Mouse (Mus musculus) right cerebral cortex, postnatal 10 days (tissue): ENCODE data around the gene Grk4.

Experiments used
- DNase-seq, 2 experiments: peaks; one replicate each; pipeline ENCODE4 v3.0.0; 2021; ENCODE audit warnings: low spot score in 2 of 2

Grk4 gene

GRCm38 (mm10) chr5:34659686-34660590 lies at the start of gene Grk4, which contains the start of gene Nop14:
Gene Grk4 (plus strand): TSS chr5:34660379.
Gene Nop14 (minus strand): TSS chr5:34660148.
- DNase-seq: peak; percentile 100

DNA sequence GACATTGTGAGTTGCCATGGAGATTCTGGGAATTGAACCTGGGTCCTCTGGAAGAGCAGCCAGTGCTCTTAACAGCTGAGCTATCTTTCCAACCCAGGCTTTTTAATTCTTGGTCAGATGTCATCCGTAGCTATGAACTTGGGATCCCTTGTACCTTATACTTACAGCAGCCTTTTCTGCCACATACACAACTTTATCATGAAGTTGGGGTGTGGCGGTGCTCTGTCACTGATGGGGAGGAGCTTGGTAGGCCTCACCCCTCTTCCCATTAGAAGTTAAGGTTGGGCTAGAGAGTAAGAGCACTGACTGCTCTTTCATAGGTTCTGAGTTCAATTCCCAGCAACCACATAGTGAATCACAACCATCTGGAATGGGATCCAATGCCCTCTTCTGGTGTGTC lies 27.2 kb upstream of the Grk4 start:
- no peak for DNase-seq

DNA sequence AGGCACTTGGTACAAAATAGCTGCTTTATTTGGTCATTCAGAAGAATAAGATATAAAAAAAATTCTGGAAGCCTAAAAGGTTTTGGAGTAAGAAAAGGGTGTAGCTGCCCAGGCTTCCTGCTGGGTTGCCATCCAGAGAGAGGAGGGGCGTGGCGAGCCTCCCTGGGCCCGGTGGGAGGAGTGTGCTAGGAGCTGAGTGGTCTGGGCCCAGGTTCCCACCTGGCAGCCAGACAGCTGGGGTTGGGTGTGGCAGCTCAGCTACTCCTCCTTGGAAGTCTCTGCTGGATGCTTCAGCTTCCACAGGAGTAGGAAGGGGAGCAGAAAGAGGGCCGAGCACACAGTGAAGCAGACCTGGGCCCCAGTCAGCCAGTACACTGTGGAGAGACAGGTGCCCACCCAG lies 26.5 kb upstream of the Grk4 start:
- peak in 1 of 2 experiments; percentile 42 for DNase-seq

DNA sequence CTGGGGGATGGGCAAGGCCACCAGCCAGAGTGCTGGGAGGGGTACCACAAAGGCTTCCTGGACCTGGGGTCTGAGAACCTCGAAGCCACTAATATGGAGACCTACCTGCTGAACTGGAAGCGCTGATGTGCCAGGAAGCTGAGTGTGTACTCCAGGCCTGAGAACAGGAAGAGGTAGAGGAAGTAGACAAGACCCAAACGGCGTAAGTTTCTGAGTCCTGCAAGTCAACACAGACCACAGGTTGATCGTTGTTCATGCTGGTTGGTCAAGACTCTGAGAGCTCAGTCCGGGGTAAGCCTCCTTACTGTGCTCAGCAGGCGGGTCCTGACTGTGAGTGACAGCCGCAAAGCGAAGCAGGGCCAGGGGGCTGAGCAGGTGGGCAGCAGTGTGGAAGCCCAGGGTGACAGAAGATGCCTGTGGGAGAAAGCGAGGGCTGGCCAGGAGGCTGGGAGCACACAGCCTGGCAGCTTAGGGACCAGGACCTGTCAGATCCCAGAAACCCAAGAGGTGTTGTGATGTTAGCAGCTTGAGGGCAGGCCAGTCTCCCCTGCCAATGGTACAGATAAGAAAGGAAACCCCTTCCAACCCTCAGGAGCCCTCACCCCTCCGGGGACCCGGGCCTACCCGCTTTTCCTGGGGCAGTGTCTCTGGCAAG lies 25.3 kb upstream of the Grk4 start:
- DNase-seq: no peak

DNA sequence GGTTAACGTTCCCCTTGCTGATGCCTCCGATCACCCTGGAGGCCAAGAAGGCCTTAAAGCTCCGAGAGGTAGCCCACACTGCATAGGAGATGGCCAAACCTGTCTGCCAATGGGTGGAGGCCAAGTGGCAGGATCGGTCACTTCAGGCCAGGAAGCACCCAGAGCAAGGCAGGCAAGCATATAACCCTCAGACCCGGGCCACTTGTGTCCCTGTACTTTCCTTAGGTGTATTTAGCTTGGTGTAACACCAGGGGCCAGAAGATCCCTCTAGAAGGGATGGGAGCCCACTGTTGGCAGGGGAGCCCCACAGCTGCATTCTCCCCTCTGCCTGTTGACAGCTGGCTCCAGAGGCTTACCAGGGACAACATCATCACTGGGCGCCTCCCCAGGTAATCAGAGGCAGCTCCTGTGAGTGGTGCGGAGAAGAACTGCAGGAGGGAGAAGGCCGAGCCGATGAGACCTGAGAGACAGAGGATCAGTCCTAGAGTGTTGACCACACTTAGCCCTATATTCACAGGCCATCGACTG lies 24.4 kb upstream of the Grk4 start:
- DNase-seq: peak; percentile 33 to 58

GRCm38 (mm10) chr5:34636481-34637287 lies 23.5 kb upstream of the Grk4 start, which contains the start of gene Mfsd10:
Gene Mfsd10 (minus strand): TSS chr5:34637212.
- DNase-seq: peak; percentile 92

DNA sequence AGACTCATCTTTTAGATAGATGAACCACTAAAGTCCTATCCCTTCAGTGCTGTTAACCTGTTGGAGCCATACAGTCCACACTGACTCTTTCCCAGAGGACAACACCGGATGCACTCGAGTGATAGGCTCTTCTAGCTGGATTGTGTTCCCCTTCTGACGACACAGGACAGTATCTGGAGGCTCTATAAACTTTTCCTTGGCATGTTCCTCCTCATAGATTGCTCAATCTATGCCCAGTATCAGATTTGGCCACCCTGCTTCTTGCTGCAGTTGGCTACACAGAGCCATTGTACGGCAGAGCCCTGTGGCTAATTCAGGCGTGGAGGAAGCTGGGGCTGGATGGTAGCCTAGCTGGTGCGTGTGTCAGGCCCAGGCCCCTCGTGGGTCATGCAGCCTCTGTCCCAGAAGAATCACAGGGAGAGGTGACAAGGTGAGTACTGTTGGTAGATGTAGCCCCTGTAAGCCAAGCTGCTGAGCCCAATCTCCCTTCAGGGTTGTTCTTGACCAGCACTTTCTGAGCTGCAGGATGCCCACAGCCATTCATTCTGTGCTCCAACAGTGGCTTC lies 22.5 kb upstream of the Grk4 start:
- DNase-seq: no peak

DNA sequence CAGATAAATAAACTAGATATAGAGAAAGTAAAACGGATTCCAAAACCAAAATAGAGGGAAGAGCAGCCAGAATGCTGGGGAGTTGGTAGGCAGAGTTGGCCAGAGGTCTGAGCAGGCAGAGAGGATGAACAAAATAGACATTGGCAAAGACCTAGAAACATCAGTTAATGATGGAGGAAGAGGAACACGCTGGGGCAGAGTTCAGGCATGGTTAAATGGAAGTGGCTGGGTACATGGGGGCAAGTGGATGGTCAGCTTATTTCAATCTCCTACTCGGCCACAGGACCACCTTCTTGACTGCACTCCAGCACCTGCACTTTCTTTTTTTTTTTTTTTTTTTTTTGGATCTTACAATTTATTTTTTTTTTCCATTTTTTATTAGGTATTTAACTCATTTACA lies 18.2 kb upstream of the Grk4 start:
- no peak for DNase-seq

DNA sequence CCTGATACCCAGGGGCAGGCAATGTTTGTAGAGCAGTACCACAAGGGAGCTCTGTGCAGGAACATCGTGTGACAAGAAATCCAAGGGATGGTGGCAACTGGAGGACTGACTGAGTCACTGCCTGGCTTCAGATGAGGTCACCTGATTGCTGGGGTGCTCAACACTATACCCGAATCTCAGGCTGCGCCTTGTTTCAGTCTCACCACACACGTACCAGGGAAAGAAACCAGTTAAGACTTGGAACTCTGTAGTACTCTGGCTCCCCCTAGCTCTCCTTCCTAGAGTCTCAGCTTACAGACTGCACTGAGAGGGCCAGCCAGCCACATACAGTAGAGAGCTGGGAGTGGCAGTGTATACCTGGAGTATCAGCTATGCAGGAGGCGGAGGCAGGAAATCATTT lies 17.2 kb upstream of the Grk4 start:
- peak; percentile 63 to 65 for DNase-seq

DNA sequence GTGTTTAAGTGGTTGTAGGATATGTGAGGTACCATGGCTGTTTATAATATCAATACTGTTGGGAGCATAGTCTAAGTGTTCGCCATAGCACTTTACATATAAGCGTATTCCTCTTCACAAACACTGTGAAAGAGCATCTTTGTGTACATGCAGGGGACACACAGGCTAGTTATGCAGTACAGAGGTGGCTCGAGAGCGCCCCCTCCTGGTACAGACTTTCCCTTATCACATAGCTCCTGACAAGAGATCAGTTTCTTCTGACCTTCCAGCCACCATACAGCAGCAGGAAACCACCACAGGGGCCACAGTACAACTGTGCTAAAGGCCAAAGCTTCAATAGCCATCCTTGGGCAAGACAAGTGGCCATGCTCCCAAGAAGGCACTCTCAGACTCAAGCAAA lies 12.6 kb upstream of the Grk4 start:
- peak in 1 of 2 experiments; percentile 58 for DNase-seq

GRCm38 (mm10) chr5:34652961-34653360 lies 7.2 kb upstream of the Grk4 start:
- no peak for DNase-seq

- no peak for DNase-seq
These were observed 5.3 kb upstream of the Grk4 start for GRCm38 (mm10) chr5:34654881-34655280.

- no peak for DNase-seq
These were observed 2.6 kb upstream of the Grk4 start for GRCm38 (mm10) chr5:34657556-34657955.

DNA sequence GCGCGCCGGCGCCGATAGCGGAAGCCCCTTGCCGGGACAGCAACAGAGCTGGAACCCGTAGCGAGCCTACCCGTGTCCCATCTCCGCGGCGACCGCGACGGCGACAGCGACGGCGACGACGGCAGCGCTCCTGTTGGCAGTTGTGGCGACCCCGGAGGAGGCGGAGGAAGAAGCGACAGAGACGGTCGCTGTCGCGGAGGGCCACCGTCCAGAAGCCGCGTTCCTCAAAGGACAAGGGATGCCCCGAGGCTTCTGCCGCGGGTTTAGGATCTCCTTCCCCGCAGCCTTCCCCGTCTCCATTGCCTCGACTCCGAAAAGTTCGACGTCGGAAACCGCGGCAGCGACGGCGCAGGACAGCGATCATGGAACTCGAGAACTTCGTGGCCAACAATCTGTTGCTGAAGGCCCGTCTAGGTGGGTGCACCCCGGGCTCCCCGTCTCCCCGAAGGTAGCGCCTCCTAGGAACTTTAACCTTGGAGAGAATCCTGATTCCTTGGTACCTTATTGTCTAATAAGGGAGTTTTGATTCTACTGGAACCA lies 482 bp downstream of the Grk4 start:
- no peak for DNase-seq

DNA sequence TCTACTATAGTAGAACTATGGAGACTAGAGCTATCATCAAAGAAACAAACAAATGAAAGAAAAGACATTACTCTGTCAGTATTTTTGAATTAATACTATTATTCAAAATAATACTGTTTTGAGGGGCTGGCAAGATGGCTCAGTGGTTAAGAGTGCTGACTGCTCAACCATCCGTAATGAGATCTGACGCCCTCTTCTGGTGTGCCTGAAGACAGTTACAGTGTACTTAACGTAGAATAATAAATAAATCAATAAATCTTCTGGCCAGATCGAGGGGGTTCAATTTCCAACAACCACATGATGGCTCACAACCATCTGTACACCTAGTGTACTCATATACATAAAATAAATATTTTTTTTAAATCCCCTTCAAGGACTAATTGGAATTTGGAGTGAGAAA lies 1.7 kb downstream of the Grk4 start:
- peak in 1 of 2 experiments; percentile 14 for DNase-seq

DNA sequence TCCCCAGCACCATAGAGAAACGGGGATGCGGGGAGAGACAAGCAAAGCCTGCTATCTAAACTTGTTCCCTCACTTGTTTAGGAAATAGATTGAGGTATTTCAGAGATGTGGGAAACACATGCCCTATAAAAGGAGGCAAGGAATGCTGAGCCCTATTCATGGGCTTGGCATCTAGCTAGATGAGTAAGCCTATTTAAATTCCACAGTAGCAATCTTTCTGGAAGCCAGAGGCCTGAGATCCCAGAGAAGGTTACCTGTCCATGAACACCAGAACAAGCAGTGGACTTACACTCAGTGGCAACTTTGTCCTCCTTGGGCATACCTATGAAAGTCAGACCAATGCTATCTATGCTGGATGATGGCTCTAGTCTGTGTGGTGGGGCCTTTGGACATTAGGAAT lies 3.1 kb downstream of the Grk4 start:
- DNase-seq: no peak

DNA sequence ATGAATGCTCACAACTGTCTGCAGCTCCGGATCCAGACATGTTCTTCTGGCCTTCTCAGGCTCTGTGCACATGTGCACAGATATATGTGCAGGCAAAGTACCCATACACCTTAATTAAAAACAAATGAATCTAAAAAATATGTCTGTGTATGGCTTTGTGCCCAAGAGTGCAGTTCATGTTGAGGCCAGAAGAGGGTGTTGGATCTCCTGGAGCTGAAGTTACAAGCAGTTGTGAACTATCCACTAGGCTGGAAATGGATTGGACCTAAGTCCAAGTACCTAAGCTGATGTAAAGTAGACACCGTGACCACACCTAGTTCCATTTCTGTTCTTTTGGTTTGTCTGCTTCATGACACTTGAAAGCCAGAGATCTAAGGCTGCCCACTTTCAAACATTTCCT lies 9.3 kb downstream of the Grk4 start:
- DNase-seq: no peak

DNA sequence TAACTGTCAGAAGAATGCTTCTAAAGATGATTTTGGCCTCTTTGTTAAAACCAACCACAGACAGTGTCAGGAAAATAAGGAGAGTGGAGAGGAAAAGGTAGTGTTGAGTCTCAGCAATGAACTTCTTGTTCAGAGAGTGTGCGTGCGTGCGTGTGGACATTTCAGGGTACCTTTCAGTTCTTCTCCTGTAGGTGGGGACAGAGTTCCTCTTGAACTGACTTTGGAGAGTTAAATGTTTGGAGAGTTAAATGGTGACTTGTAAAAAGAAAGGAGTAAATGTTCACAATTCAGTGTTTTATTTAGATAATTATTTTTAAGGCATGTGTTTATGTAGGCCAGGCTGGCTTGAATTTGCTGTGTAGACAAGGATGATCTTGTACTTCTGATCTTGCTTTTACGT lies 10.1 kb downstream of the Grk4 start:
- no peak for DNase-seq

GRCm38 (mm10) chr5:34689868-34690267 lies 29.7 kb downstream of the Grk4 start:
- DNase-seq: no peak

DNA sequence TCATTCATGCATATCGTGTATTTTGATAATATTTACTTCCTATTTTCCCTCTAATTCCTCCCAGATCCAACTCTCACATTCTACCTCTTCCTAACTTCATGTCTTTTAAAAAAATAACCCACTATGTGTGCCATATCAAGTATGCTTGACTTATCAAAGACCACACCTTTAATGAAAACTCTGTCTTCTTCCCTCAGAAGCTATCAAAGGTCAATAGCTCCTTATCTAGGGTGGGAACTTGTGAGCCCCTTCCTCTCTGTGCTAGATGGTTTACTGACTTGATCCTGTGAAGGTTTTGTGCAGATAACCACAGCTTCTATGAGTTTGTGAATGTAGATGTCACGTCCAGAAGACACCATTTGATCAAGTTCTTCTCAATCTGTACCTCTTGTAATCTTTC lies 32.6 kb downstream of the Grk4 start:
- no peak for DNase-seq

GRCm38 (mm10) chr5:34695521-34695920 lies 35.3 kb downstream of the Grk4 start:
- DNase-seq: no peak
